Mouse (Mus musculus) megakaryocyte, embryonic 14.5 days (primary cell): Measurements from ENCODE around the gene Ccdc34.

ENCODE experiments used
- FLI1 ChIP-seq: IDR thresholded peaks from 2 replicates; pipeline ENCODE4 v1.6.1; 2012; ENCODE audit warnings: low read length, inconsistent platforms, mixed read lengths
- GATA1 ChIP-seq: IDR thresholded peaks from 3 replicates; pipeline ENCODE4 v1.6.1; 2012; ENCODE audit warnings: mixed read lengths, low read length, inconsistent platforms, borderline replicate concordance

- TF ChIP-seq GATA1 (no peak), FLI1 (no peak)
These were observed 119.7 kb downstream of the Ccdc34 start for GRCm38 (mm10) chr2:110137291-110137690.
